11 mouse cellular contexts compared by ENCODE assay signal in genomic region chr13:118262971-118263370, GRCm38 (mm10).
"Had no signal": no experiment of that assay in that cellular context is flagged by ENCODE, and none has a peak within 500 bp of the region (broad histone marks: within the 10 kb centered on the region; RNA-seq: fewer than 3 reads in every experiment).

No protein-coding gene starts in this region.

- DNase-seq: kidney, adult 18-20 months; kidney, adult 9 months; kidney, postnatal 25 days; layer of hippocampus, adult 9-11 months; liver, embryonic 13.5 days; lung, adult 2 months; lung, postnatal 14 days; lung, postnatal 4 days; thymus, adult 2 months; thymus, postnatal 14 days; thymus, postnatal 4 days had no signal
